Mouse (Mus musculus) cerebellum, postnatal 14 days (tissue): ENCODE data around the gene Ccdc88a.

ENCODE experiments used
- DNase-seq, 2 experiments: peaks; one replicate each; pipeline ENCODE4 v3.0.0; 2021; ENCODE audit warnings: mixed read lengths in 2 of 2

The Ccdc88a gene

DNA sequence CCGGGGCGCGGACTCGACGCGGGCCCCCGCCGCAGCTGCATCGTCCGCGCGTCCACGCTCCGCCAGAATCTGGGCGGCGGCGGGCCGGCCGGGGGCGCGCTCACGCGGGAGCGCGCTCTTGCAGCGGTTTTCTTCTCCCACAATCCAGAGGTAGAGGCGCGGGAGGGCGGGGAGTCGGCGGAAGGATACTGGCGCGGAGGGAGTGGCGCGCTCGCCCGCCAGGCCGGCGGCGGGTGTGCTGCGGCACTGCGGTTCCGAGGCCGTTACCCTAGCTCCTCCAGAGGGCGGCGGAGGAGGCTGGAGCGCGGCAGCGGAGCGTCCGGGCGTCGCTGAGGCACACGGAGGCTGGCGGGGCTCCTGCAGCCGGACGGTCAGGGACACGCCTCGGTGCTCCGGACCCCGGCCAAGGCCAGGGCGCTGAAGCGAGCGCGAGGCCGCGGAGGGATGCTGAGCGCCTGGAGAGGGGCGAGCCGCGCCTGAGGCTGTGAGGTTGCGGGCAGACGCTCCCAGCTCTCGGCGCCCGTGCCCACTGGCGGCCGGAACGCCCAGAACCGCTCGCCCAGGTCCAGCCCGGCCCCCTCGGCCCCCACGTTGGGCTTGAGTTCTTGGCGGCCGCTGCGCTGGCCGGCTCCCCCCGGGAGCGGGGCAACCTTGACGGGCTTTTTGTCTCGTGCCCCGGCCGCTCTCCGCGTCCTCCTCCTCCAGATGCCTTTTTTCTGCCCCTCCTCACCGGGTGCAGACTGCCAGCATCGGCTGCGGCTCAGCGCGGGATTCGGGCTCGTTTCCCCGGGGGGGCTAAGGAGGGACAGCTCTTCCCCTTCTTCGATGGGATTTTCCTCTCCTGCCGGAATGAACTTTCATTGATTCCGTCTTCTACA lies at the start of gene Ccdc88a:
TSS of gene Ccdc88a (plus strand) at position 263 of the 878 bp plus-strand sequence.
- peak; percentile 95 for DNase-seq

DNA sequence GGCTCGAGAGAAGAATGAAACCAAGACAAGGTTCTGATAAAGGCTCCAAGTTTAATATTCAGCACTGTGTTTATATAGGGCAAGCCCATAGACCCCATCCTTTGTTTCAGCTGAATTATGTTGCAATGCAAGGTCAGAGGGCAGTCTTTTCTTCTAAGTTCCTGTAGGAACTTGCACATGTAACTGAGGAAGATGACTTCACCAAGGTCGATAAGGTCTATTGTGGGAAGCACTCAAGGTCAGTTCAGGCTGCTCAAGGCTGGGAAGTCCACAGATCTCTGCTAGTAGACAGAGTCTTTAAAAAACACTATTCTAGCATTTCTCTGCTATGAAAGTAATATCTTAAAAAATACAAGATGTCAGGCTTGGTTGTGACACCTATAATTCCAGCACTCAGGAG lies 38.0 kb upstream of the Ccdc88a start:
- no peak for DNase-seq

DNA sequence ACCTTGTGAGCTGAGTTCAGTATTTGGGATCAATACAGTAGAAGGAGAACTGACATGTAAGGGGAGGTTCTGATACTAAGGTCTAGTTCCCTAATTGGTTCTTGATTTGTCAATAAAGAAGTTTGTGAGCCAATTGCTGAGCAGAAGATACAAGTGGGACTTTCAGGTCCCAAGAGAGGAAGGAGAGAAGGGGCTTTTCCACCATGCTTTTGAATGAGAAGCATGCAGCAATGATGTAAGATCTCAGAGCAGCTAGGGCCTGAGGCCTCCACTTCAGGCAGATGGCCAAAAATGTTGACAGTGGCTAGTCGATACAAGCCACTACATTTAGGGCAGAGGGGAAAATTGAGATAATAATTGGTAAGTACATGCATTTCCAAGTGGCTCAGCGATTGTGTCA lies 32.2 kb upstream of the Ccdc88a start:
- no peak for DNase-seq

DNA sequence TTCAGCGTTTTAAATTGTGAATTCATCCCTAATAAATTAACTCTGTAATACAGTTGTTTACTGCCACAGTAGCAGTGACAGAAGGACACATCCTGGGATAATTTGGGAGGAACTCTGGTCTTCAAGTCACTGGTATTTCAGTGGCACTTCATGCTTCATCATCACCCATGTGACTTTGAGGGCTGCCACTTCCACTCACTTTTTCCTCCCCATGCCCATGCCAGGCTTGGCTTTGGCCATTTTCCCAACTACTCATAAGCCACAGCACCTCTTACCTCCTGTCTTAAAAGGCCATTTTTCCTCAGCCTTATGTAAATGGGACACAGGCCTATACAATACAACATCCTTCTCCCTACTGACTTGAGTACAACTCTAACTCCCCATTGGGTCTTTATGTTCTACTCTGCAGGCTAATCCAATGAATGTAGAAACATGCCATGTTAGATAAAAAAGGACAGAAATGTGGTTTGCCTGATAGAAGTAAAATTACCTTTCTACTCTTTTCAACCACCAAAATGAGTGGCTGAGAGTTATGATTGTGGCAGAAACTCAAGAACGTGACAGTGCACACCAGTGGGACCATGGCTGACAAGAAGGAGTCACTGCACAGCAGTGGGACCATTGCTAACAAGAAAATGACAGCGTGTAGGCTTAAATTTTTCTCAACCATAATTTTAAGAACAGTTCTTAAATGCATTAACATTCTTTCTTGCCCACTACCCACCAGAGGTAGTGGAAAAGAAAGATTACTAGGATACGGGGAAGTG lies 28.4 kb upstream of the Ccdc88a start:
- no peak for DNase-seq

DNA sequence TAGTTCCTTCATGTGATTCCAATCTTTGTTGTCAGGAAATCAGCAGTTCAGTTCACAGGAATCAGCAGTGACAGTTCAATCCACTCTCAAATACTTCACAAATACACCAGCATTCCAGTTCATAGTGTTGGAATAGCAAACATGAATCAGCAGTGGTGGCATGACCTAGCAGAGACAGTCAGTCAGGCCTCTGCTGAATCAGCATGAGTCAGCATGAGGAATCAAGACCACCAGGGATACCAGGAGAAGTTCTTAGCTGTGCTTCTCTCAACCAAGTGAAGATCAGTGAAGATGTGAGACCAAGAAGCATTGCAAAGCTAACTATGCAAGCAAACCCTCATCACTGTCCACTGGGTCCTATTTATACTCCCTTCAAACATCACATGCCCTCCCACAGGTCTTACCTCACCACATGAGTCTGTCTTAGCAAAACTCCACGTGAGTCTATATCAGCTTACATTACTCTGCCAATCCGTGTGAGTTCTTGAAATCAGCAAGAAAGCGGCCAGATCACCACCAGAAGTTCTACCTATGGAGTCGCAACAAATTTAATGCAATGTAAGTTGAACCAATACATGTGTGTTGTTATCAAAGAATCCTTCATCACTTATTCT lies 27.7 kb upstream of the Ccdc88a start:
- no peak for DNase-seq

DNA sequence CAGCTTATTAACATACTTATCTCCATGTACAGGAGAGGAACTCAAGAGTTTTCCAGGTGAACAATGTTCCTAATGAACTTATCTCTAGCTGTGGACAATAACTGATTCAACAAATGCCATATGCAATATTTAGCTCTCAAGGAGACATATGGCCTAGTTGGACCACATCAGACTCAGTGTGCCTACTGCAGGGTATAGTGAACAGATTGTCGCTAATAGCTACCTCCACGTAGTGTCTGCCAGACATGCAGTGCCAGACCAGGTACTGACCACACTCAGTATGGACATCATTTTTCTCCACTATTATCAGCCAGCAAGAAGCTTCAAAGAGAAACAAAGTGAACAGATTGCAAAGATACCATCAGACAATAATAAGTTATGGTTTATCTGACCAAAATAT lies 22.6 kb upstream of the Ccdc88a start:
- peak; percentile 58 to 70 for DNase-seq

DNA sequence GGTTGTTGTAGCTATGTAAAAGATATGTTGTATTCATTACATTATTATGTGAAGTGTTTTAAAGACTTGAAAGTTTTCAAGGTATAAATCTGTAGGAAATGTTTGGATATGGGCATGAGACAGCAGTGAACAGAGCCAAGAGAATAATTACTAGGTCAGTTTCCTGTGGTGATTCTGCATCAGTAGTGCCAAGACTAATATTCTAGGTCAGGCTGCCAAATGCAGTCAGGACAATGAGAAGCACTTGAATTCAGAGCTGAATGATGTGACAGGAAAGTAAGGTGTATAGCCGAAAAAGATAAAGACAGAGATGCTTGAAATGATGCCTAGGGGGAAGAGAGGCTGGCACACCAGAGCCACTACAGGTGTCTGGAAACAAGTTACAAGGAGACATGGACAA lies 21.2 kb upstream of the Ccdc88a start:
- DNase-seq, result peak; percentile 44 to 73

DNA sequence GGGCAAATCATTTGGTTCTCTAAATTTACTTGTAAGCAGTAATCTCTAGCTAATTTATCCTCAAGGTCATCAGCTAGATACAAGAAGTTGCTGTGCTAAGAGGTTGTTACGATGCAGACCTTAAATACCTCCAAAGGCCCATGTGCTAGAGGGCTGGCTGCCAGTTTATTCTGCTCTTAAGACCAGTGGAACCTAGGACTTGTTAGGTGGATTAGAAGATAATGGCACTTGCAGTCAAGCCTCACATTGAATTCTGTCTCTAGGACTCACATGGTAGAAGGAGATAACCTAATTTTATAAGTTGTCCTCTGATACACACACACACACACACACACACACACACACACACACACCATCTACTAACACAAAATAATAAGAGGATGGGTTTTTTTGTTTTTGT lies 5.3 kb upstream of the Ccdc88a start:
- no peak for DNase-seq

DNA sequence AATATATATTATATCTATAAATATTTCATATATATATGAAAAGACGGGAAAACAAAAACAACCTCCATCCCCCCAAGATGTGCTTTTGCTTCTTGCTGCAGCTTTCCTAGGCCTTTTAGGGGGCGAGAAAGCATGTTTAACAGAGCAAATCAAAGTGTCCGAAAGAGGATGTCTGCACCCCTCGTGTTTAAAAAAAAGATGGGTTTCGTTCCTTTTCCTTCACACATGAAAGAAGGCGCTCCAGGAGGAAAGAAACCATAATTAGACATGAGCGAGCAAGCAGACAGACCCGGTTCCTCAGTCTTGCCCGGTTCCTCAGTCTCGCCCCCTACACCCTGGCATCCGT lies 435 bp upstream of the Ccdc88a start:
- no peak for DNase-seq

DNA sequence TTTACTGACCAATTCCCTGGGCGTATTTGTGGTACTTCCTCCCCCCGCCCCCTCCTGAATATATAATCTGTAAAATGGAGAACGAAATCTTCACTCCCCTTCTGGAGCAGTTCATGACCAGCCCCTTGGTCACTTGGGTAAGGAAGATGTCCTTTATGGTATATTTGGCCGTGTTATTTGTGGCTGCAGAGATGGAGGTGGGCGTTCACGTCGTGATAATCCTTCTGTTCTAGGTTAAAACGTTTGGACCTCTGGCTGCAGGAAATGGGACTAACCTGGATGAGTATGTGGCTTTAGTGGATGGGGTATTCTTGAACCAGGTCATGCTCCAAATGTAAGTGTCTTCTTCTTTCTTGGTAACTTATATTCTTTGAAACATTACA lies 807 bp downstream of the Ccdc88a start:
- peak in 1 of 2 experiments; percentile 40 for DNase-seq

DNA sequence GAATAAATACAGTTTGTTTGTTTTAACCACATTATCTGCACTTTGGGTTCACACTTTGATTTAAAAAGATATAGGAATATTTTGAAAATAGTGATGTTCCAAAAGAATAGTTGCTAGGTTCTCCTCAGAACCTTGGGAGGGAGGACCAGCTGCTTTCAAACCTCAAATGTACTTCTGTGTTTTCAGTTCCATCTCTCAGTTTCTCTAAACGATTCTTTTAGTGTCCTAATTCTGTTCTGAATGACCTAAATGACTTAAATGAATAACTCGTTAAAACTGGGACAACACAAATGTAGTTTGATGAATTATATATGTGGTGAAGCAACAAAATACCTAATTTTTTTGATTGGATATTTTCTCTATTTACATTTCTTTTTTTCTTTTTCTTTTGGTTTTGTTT lies 3.2 kb downstream of the Ccdc88a start:
- DNase-seq, result no peak

DNA sequence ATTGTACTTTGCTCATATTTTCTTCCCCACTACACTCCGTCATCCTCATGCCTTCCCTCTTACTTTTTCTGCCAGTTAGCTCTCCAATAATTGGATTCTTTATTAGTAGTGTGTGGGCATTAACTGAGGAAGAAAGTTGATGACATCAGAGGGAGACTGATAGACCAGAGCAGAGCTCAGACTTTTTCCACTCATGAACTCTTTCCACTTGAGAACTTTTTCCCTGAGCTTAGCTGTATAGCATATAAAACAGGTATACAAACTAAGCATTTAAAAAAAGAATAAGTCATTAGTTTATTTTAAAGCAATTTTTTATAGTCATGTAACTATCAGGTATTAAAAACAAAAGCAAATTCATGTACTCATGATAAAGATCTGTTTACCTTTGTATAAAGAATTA lies 5.3 kb downstream of the Ccdc88a start:
- no peak for DNase-seq

DNA sequence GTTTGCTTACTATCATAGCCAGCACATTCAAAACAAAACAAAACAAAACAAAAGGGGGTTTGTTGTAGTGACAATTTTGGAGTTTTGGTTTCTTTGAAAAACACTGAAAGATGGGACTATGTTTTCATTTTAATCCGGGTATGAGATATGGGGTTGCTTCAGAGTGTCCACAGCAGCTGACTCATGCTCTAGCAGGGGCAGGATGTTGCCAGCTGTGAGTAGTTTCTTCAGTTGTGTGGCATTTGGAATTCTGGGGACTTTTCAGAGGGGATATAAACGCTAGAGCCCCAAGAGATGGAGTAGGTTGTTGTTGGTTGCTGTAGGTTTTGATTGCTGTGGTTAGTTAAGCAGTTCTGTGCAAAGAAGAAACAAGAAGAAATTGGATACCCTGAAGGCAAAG lies 10.0 kb downstream of the Ccdc88a start:
- DNase-seq, result no peak

DNA sequence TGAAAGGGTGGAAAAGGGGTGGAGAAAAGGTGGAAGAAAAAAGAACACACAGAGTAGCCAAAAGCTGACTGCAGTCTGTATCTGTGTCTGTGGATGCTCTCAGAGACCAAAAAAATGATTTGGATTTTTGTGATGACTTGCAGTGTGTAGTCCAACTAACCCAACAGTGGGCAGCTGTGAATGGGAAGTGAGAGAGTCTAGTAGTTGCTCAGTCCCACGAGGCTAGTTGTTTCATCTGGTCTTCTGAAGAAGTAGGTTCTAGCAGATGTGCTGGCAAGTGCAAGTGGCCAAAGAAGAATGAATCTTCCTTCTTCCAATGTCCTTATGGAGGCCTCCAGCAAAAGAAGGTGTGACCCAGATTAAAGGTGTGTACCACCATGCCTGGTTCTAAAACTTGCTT lies 10.5 kb downstream of the Ccdc88a start:
- no peak for DNase-seq

DNA sequence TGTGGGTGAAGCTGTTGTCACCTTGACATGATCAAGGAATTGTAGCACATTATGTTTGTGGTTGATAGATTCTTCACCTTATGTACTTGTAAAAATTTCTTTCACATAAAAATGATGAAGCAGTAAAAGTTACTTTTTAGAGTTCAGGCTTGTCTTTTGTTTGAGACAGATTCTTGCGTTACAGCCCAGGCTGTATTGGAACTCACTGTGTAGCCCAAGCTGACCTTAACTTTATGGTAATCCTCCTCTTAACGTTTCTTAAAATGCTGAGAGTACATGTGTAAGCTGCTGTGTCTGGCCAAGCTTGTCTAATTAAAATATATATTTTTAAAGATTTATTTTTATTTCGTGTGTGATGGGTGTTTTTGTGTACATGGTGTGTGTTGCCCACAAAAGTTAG lies 11.2 kb downstream of the Ccdc88a start:
- no peak for DNase-seq

DNA sequence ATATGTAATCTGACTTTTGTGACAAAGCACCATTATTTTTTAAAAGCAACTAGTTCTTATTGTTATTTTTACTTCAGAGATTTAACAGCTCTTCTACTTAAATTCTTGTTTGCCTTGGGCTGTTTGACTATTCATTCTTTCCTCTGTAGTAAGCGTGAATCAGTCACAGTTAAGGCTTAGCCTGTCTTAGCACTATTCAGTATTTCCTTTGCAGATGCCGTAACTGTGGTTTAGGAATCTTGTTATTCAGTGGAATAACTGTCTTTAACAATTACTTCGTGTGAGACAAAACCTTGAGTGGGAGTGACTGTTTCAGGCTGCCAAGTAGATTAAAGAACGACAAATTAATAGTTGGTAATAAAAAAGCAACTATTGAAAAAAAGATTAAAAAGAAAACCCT lies 16.5 kb downstream of the Ccdc88a start:
- DNase-seq, result no peak

DNA sequence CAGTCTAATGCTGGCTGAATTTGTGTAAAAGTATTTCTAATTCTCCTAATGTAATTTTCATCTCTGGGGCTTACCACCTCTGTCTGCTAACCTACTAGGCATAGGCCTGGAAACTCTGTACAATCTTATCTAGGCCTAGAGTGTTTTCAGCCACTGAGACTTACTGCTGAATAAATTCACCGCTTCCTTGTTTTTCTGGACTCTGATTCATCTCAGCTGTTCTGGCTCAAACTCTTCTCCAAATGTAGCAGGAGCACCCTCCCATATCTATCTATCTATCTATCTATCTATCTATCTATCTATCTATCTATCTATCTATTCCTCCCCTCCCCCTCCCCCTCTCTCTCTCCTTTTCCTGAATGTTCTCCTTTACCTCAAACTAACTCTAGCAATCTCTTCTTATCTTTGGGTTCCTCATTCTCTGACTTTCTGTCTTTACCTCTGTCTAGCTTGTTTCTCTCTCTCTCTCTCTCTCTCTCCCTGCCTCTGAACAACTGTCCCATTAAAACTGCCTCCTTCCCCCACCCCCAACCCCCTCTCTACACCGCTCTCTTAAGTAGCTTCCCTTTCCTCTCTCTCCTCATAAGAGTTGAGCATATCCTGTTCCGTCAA lies 21.8 kb downstream of the Ccdc88a start:
- DNase-seq, result no peak

DNA sequence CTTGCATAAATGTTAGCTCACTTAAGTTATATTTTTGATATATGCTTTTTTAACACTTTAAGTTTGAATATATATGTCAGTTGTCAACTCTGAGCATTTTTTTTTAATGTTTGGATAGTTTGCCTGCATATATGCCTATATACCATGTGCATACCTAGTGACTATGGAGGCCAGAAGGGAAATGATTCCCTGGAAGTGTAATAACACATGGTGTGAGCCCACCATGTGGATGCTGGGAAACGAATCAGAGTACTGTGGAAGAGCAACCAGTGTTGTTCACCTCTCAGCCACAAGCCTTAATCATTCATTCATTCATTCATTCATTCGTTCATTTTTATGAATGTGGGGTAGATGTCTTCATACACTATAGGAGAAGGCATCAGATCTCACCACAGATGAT lies 26.9 kb downstream of the Ccdc88a start:
- no peak for DNase-seq

DNA sequence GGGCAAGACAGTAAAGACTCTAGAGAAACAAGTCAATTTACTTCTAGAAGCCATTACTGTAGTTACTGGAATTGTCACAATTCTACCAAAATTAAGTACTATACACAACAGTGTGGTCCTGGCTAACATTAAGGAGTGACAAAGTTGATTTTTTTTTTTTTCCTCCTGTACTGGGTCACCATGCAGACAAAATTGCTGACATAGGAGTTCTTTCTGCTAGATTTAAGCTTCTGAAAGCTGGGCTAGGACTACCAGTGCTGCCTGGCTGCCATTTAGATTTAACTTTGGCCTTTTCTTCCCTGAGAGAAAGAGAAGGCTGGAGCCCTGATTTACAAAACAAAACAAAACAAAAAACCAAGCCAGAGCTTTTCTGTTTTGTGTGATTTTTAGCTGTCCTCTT lies 32.8 kb downstream of the Ccdc88a start:
- no peak for DNase-seq

DNA sequence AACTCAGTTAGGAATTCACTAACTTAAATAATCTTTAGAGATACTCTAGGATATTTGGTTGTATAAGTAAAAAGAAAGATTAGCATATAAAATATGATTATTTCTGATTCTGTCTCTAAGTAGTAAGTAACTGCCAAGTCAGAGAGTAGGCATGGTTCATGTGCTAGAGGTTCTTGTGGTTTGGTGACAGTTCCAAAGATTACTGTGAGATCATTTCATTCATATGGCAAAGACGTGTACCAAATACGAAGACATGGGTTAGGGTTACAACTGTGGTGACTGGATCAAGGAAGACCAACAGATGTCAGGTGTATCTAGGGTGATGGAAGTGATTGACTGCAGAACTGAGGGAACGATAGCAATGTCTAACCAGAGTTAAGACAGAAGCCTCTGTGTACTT lies 50.0 kb downstream of the Ccdc88a start:
- DNase-seq, result no peak

DNA sequence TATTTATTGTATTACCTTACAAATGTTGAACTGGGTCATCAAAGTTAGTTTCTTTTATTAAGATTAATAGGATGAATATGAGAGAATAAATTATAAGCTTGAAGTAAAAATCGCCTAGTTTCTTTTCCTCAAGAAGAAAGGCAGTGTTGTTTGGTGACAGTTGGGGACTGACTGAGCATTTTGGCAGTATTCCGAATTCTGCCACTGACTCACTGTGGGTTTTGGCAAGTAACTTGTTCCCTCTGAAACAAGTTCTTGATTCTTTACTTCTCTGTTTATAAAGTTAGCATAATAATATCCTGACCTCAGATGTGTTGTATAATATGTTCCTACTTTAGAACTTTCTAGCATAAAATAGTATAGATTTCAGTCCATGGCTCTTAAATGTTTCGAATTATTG lies 55.3 kb downstream of the Ccdc88a start:
- DNase-seq, result peak; percentile 38 to 71

DNA sequence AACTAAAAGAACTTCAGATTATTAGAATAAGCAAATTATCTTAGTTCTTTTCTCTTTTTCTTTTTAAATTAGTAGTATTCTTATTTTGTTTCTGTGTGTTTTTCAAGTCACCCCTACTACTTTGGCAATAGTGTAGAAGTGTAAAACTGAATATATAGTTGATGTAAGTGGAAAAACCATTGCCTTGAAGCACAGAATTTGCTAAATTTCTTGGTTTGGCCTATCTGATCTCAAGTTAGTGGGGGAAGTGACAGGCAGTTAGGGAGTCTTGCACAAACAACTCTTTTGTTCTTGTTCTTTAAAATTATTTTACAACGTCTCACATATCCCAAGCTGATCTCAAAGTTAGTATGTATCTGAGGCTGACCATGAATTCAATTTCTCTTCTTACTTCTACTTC lies 57.6 kb downstream of the Ccdc88a start:
- no peak for DNase-seq

DNA sequence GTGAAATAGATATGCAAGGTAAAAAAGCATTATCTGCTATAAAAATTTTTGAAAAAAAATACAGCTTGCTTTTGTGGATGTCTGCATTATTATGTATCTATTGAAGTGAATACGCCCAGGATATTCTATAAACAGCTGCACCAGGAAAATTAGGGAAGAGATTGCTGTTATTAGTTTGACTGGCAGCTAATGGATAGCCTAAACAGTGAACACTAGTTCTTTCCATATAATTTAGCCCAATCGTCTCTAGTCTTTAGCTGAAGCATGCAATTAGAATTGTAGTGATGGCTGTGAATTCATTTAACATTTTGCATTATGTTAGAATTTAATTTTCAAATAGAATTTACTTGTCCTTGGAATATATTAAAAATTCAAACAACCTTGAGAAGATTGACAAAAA lies 75.3 kb downstream of the Ccdc88a start:
- DNase-seq, result no peak

DNA sequence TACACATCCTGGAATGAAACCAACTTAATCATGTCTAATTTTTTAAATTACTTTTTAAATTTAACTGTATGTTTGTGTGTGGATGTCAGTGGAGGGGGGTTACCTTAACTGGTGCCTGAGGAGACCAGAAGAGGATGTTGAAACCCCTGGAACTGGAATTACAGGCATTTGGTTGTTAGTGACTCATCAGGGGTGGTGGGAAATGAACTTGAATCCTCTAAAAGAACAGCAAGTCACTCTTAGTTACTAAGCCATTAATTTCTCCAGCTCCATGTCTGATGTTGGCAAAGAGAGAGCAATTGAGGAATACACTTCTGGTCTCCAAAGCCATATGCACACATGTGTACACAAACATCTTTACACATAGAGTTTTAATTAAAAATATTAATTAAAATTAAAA lies 101.2 kb downstream of the Ccdc88a start:
- no peak for DNase-seq
